ENCODE assay signal across 21 mouse cellular contexts in genomic region chr6:8506631-8507030, GRCm38 (mm10).
"Had no signal": no experiment of that assay in that cellular context is flagged by ENCODE, and none has a peak within 500 bp of the region (broad histone marks: within the 10 kb centered on the region; RNA-seq: fewer than 3 reads in every experiment).

No protein-coding gene starts in this region.

- H3K9ac ChIP-seq: limb, embryonic 12.5 days; limb, embryonic 15.5 days; liver, embryonic 13.5 days; midbrain, embryonic 12.5 days; midbrain, embryonic 15.5 days; neural tube, embryonic 12.5 days; neural tube, embryonic 15.5 days had no signal

- H3K27ac ChIP-seq: kidney, postnatal 0 days; limb, embryonic 12.5 days; limb, embryonic 15.5 days; liver, embryonic 13.5 days; midbrain, embryonic 12.5 days; midbrain, embryonic 15.5 days; neural tube, embryonic 12.5 days; neural tube, embryonic 15.5 days; stomach, postnatal 0 days had no signal

- DNase-seq: kidney, postnatal 25 days; left cerebral cortex, postnatal 4 days; liver, embryonic 13.5 days; lung, adult 2 months; lung, postnatal 14 days; lung, postnatal 4 days; right cerebral cortex, adult 18-20 months; right cerebral cortex, postnatal 14 days; right cerebral cortex, postnatal 4 days; spleen, adult 18-20 months; thymus, adult 2 months; thymus, postnatal 14 days had no signal

- ATAC-seq: inflammation-experienced regulatory T-cells, adult 6 months; midbrain, embryonic 15.5 days had no signal

- H3K27me3 ChIP-seq: limb, embryonic 12.5 days; limb, embryonic 15.5 days; liver, embryonic 13.5 days; midbrain, embryonic 12.5 days; midbrain, embryonic 15.5 days; neural tube, embryonic 12.5 days; neural tube, embryonic 15.5 days had no signal

- H3K4me3 ChIP-seq: limb, embryonic 12.5 days; limb, embryonic 15.5 days; liver, embryonic 13.5 days; midbrain, embryonic 12.5 days; midbrain, embryonic 15.5 days; neural tube, embryonic 12.5 days; neural tube, embryonic 15.5 days had no signal

- H3K36me3 ChIP-seq: limb, embryonic 12.5 days; limb, embryonic 15.5 days; liver, embryonic 13.5 days; midbrain, embryonic 12.5 days; midbrain, embryonic 15.5 days; neural tube, embryonic 12.5 days; neural tube, embryonic 15.5 days had no signal

- H3K9me3 ChIP-seq: limb, embryonic 12.5 days; limb, embryonic 15.5 days; liver, embryonic 13.5 days; midbrain, embryonic 12.5 days; midbrain, embryonic 15.5 days; neural tube, embryonic 12.5 days; neural tube, embryonic 15.5 days had no signal

- H3K4me2 ChIP-seq: limb, embryonic 12.5 days; limb, embryonic 15.5 days; liver, embryonic 13.5 days; midbrain, embryonic 12.5 days; midbrain, embryonic 15.5 days; neural tube, embryonic 12.5 days; neural tube, embryonic 15.5 days had no signal
